Mouse (Mus musculus) heart, postnatal 0 days (tissue): ENCODE results near the gene Gm15448. TPM values are rescaled to one million over a fixed set of nuclear protein-coding genes. Genes with fewer than 3 reads are reported as not detected.
"Not testable (repeated sequence)": the region's sequence is repeated elsewhere in the genome, so short reads cannot be mapped to it uniquely, and the experiment has no call there.

ENCODE experiments used
- ATAC-seq: fragments of 200-750 bp; cut with Nextera tagmentation; 2 replicates; pipeline ENCODE4 v1.8.0; 2017; ENCODE audit warnings: low read depth, moderate number of reproducible peaks, moderate library complexity; ENCODE audit not compliant: insufficient read depth
- DNase-seq: peaks from one replicate; pipeline ENCODE4 v3.0.0-alpha.2; 2016; ENCODE audit warnings: low spot score
- H3K27ac ChIP-seq: fragments of 300-500 bp; sonication (generic); 2 replicates; pipeline ENCODE4 v1.5.1; 2014; ENCODE audit warnings: low read depth, mild to moderate bottlenecking
- H3K27me3 ChIP-seq: fragments of 300-500 bp; sonication (generic); 2 replicates; pipeline ENCODE4 v1.6.1; 2014; ENCODE audit warnings: low read length, mixed read lengths; ENCODE audit not compliant: control insufficient read depth, insufficient read depth
- H3K36me3 ChIP-seq: fragments of 300-500 bp; sonication (generic); replicated peaks from 2 replicates; pipeline ENCODE4 v1.6.1; 2014; ENCODE audit warnings: low read length, mixed read lengths; ENCODE audit not compliant: control insufficient read depth, insufficient read depth
- H3K4me1 ChIP-seq: fragments of 300-500 bp; sonication (generic); 2 replicates; pipeline ENCODE4 v1.6.1; 2014; ENCODE audit warnings: antibody characterized with exemption; ENCODE audit not compliant: control insufficient read depth, insufficient read depth
- H3K4me2 ChIP-seq: fragments of 300-500 bp; sonication (generic); 2 replicates; pipeline ENCODE4 v1.6.1; 2014; ENCODE audit warnings: low read depth, mild to moderate bottlenecking, low read length, moderate library complexity
- H3K4me3 ChIP-seq: fragments of 300-500 bp; sonication (generic); 2 replicates; pipeline ENCODE4 v1.5.1; 2014; ENCODE audit warnings: low read depth, low read length
- H3K9ac ChIP-seq: fragments of 300-500 bp; sonication (generic); replicated peaks from 2 replicates; pipeline ENCODE4 v1.6.1; 2014; ENCODE audit warnings: low read depth, low read length, mixed read lengths
- H3K9me3 ChIP-seq: fragments of 300-500 bp; sonication (generic); replicated peaks from 2 replicates; pipeline ENCODE4 v1.6.1; 2016; ENCODE audit warnings: low read length; ENCODE audit not compliant: control insufficient read depth
- WGBS: fragments of 180-500 bp; shearing (Covaris S2); extraction: QIAGEN DNeasy Blood & Tissue Kit; methylation state at CpG from one replicate; pipeline ENCODE4 v1.1.7; 2014; 5-methylcytosine and 5-hydroxymethylcytosine counted together
- polyA plus RNA-seq: library from polyadenylated mRNA; unstranded; fragments of >200 nt; fragmentation: Nextera tagmentation; extraction: Ambion mirVana; gene quantifications from 2 replicates; pipeline ENCODE4 v1.2.1, GENCODE M21; 2015
- total RNA-seq: library from RNA; depleted of rRNA; stranded (reverse); fragments of >200 nt; gene quantifications from 2 replicates; pipeline ENCODE4 v1.2.3, GENCODE M21; 2014; ENCODE audit warnings: low replicate concordance; rRNA removed

Gm15448 gene
- total RNA-seq (not detected in 2 replicates), polyA plus RNA-seq (not detected in 2 replicates)

GRCm38 (mm10) chr7:3825599-3825998 is at the start of gene Gm15448:
Gm15448 (minus strand) TSS chr7:3825687.
- not testable (repeated sequence) for H3K9ac ChIP-seq, H3K27ac ChIP-seq, ATAC-seq, DNase-seq, H3K27me3 ChIP-seq, H3K4me3 ChIP-seq, H3K4me2 ChIP-seq, H3K36me3 ChIP-seq, H3K9me3 ChIP-seq, H3K4me1 ChIP-seq
- WGBS, result 25% methylated on average over 1 of the region's 3 CpGs

- not testable (repeated sequence) for H3K4me1 ChIP-seq, H3K4me3 ChIP-seq, H3K27me3 ChIP-seq, H3K9ac ChIP-seq, ATAC-seq, H3K9me3 ChIP-seq, H3K27ac ChIP-seq, H3K36me3 ChIP-seq, H3K4me2 ChIP-seq, DNase-seq
- WGBS, result no CpG with 5 or more reads among the region's 1 CpGs
These were observed 49.5 kb upstream of the Gm15448 start for GRCm38 (mm10) chr7:3875032-3875431.

GRCm38 (mm10) chr7:3844951-3845350 is 19.5 kb upstream of the Gm15448 start, which contains the start of gene Pira2:
Pira2 (minus strand) TSS chr7:3845051.
- H3K4me3 ChIP-seq, DNase-seq, H3K27me3 ChIP-seq, H3K36me3 ChIP-seq, H3K27ac ChIP-seq, H3K4me2 ChIP-seq, ATAC-seq, H3K9me3 ChIP-seq, H3K9ac ChIP-seq, H3K4me1 ChIP-seq: not testable (repeated sequence)
- no CpG with 5 or more reads among the region's 2 CpGs for WGBS

- not testable (repeated sequence) for H3K27me3 ChIP-seq, H3K36me3 ChIP-seq, H3K9me3 ChIP-seq, H3K9ac ChIP-seq, H3K4me3 ChIP-seq, H3K27ac ChIP-seq, H3K4me1 ChIP-seq, ATAC-seq, H3K4me2 ChIP-seq, DNase-seq
- no CpG with 5 or more reads among the region's 1 CpGs for WGBS
These were observed 12.4 kb upstream of the Gm15448 start for GRCm38 (mm10) chr7:3837854-3838253.

GRCm38 (mm10) chr7:3830633-3831032 is 5.1 kb upstream of the Gm15448 start:
- not testable (repeated sequence) for H3K36me3 ChIP-seq, ATAC-seq, H3K4me3 ChIP-seq, H3K9ac ChIP-seq, H3K4me1 ChIP-seq, DNase-seq, H3K27me3 ChIP-seq, H3K4me2 ChIP-seq, H3K9me3 ChIP-seq, H3K27ac ChIP-seq

GRCm38 (mm10) chr7:3811912-3812311 is 13.6 kb downstream of the Gm15448 start:
- H3K27me3 ChIP-seq, H3K4me2 ChIP-seq, H3K4me1 ChIP-seq, ATAC-seq, H3K4me3 ChIP-seq, H3K27ac ChIP-seq, H3K9me3 ChIP-seq, H3K9ac ChIP-seq, DNase-seq, H3K36me3 ChIP-seq: not testable (repeated sequence)

GRCm38 (mm10) chr7:3802935-3803334 is 22.6 kb downstream of the Gm15448 start:
- WGBS, result 78% methylated on average over 4 of the region's 4 CpGs
- H3K9me3 ChIP-seq, H3K36me3 ChIP-seq, H3K4me3 ChIP-seq, H3K27me3 ChIP-seq, H3K4me1 ChIP-seq, H3K27ac ChIP-seq, DNase-seq, H3K9ac ChIP-seq, H3K4me2 ChIP-seq, ATAC-seq: not testable (repeated sequence)

GRCm38 (mm10) chr7:3799940-3800339 is 25.5 kb downstream of the Gm15448 start:
- H3K9ac ChIP-seq, H3K9me3 ChIP-seq, H3K4me3 ChIP-seq, H3K27me3 ChIP-seq, ATAC-seq, DNase-seq, H3K36me3 ChIP-seq, H3K27ac ChIP-seq, H3K4me1 ChIP-seq, H3K4me2 ChIP-seq: not testable (repeated sequence)
- WGBS, result 47% methylated on average over 3 of the region's 3 CpGs

- not testable (repeated sequence) for H3K36me3 ChIP-seq, H3K4me1 ChIP-seq, H3K27ac ChIP-seq, H3K4me2 ChIP-seq, DNase-seq, H3K9me3 ChIP-seq, H3K4me3 ChIP-seq, H3K27me3 ChIP-seq, ATAC-seq, H3K9ac ChIP-seq
These were observed 29.2 kb downstream of the Gm15448 start for GRCm38 (mm10) chr7:3796286-3796685.
